Mouse (Mus musculus) lung, adult 10 weeks (tissue): ENCODE measurements around the gene Hilpda. TPM values are rescaled to one million over a fixed set of nuclear protein-coding genes. Genes with fewer than 3 reads are reported as not detected.

ENCODE experiments used
- polyA plus RNA-seq: library from polyadenylated mRNA; stranded (reverse); fragments of 350-450 nt; fragmentation: Illumina TruSeq; extraction: RNeasy Lipid Tissue Mini Kit (QIAGEN cat#74804); gene quantifications from one replicate; pipeline ENCODE4 v1.2.3, GENCODE M21; 2014; ENCODE audit warnings: low read depth, low replicate concordance; ENCODE audit not compliant: insufficient read depth

Hilpda gene
- polyA plus RNA-seq = 282 TPM

DNA sequence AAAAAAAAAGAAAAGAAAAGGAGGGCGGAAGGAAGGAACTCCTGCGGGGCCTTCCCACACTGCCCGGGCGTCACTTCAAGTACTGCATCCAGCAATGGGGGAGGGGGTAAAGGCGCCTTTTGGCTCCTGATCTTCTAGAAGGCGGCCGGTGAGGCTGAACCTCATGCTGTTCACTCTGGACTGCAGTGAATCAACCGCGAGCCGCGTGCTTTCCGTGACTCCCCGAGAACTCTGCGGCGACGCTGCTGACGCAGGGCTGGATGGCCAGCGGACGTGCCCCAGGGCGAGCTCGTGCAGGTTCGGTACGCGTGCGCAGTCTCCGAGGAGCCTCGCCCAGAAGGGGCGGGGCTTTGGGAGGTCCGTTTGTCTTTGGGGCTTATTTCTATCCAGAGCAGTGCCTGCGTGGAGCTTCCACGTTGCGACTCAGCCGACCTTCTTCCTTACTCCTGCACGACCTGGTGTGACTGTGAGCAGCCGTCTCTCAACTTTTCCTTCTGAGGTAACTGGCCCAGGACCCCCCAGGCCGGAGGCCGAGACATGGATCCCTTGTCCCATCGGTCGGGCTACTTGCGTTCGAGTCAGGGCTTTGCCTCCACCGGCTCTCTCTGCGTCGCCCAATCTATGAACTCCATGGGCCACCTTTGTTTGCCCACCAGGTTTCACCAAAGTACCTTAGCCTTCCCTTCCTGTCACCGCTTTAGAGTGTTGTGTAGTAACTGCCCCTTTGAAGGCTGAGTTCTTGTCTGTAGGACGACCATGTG, at the start of gene Hilpda:
TSS of gene Hilpda (plus strand) at position 177 of the 761 bp plus-strand sequence.

DNA sequence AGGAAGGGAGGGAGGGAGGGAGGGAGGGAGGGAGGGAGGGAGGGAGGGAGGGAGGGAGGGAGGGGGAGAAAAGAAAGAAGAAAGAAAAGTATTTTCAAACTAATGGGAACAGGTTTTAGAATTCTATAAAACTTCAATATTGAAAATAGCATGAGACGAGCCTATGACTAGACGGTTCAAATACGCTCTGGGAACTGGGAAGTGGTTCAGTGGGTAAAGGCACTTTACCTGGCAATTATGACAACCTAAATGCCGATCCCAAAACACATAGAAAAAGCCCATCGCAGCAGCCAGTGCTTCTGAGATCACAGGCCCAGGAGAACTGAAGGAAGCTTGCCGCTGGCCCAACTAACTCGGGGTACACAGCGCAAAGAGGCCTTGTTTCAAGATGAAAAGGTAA, 7.0 kb downstream of the Hilpda start, which contains the start of gene Fam71f2:
TSS of gene Fam71f2 (plus strand) at position 301 of the 400 bp plus-strand sequence.

DNA sequence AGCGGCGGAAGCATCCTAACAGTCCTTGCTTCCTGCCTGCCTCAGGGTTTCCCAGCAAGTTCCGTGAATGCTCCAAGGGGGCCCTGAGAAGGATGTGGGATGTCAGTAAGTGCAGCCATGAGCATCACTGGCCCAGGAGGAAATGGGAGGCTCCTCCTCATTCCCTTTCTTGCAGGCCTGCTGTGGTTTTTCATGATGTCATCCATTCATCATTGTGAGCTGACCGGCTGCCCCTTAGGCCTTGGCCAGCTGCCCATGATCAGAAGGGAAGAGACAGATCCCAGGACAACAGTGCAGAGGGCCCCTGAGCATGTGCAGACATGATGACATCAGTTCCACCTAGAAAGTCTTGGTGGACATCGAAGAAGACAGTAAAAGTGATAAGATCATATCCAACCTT, 46.6 kb downstream of the Hilpda start, which contains the start of gene Fam71f1:
TSS of gene Fam71f1 (plus strand) at position 262 of the 400 bp plus-strand sequence.

Other genes with a start within 250 kb of the Hilpda start
- 1.2 TPM for gene Lep, start 212.3 kb upstream of the Hilpda start, polyA plus RNA-seq
- gene Rbm28, start 107.5 kb upstream of the Hilpda start, polyA plus RNA-seq = 19.2 TPM
- 3.2 TPM for gene Prrt4, start 92.9 kb upstream of the Hilpda start, polyA plus RNA-seq
- gene Impdh1, start 56.1 kb upstream of the Hilpda start, polyA plus RNA-seq = 101 TPM
- 4.0 TPM for gene Fam71f2, start 7.1 kb downstream of the Hilpda start, polyA plus RNA-seq
- gene Fam71f1, start 46.7 kb downstream of the Hilpda start, polyA plus RNA-seq = not detected
- 128 TPM for gene Calu, start 75.6 kb downstream of the Hilpda start, polyA plus RNA-seq
- 0.24 TPM for gene Opn1sw, start 116.0 kb downstream of the Hilpda start, polyA plus RNA-seq
- gene Ccdc136, start 123.8 kb downstream of the Hilpda start, polyA plus RNA-seq = 2.0 TPM
- 1.7 TPM for gene Flnc, start 160.8 kb downstream of the Hilpda start, polyA plus RNA-seq
- gene Atp6v1f, start 195.2 kb downstream of the Hilpda start, polyA plus RNA-seq = 256 TPM
- not detected for gene Atp6v1fnb, start 198.9 kb downstream of the Hilpda start, polyA plus RNA-seq
- gene Kcp, start 235.5 kb downstream of the Hilpda start, polyA plus RNA-seq = 1.5 TPM